Mouse (Mus musculus) thymus, postnatal 36 days (tissue): ENCODE measurements around the gene Naa16.

ENCODE experiments used
- DNase-seq, 2 experiments: peaks; one replicate each; pipeline ENCODE4 v3.0.0; 2022; ENCODE audit warnings: mixed read lengths in 2 of 2

The Naa16 gene

GRCm38 (mm10) chr14:79390265-79390926, at the start of gene Naa16:
Gene Naa16, minus strand, starts transcription at chr14:79390778.
- peak; percentile 93 to 95 for DNase-seq

GRCm38 (mm10) chr14:79434068-79434467, 43.5 kb upstream of the Naa16 start:
- no peak for DNase-seq

GRCm38 (mm10) chr14:79426730-79427365, 36.3 kb upstream of the Naa16 start:
- DNase-seq: peak; percentile 8 to 25

GRCm38 (mm10) chr14:79425979-79426729, 35.6 kb upstream of the Naa16 start, which contains the start of gene Kbtbd7:
Gene Kbtbd7, plus strand, starts transcription at chr14:79426511.
- DNase-seq: peak; percentile 91 to 96

- no peak for DNase-seq
Measured at GRCm38 (mm10) chr14:79420083-79420685, 29.6 kb upstream of the Naa16 start.

- DNase-seq: no peak
Measured at GRCm38 (mm10) chr14:79413121-79413520, 22.5 kb upstream of the Naa16 start.

GRCm38 (mm10) chr14:79410662-79411061, 20.1 kb upstream of the Naa16 start:
- no peak for DNase-seq

- DNase-seq: no peak
Measured at GRCm38 (mm10) chr14:79409278-79409830, 18.8 kb upstream of the Naa16 start.

GRCm38 (mm10) chr14:79407641-79408040, 17.1 kb upstream of the Naa16 start:
- no peak for DNase-seq

- DNase-seq: peak; percentile 59 to 61
Measured at GRCm38 (mm10) chr14:79397321-79398122, 6.9 kb upstream of the Naa16 start, which contains the start of gene Mtrf1. Gene Mtrf1, plus strand, starts transcription at chr14:79397772.

- DNase-seq: peak; percentile 13 to 36
Measured at GRCm38 (mm10) chr14:79394564-79394963, 4.0 kb upstream of the Naa16 start.

GRCm38 (mm10) chr14:79393289-79393688, 2.7 kb upstream of the Naa16 start:
- no peak for DNase-seq

GRCm38 (mm10) chr14:79389438-79390264, 927 bp downstream of the Naa16 start:
- DNase-seq: no peak

- no peak for DNase-seq
Measured at GRCm38 (mm10) chr14:79388304-79388703, 2.3 kb downstream of the Naa16 start.

- DNase-seq: no peak
Measured at GRCm38 (mm10) chr14:79383120-79383519, 7.5 kb downstream of the Naa16 start.

- DNase-seq: no peak
Measured at GRCm38 (mm10) chr14:79377041-79377440, 13.5 kb downstream of the Naa16 start.

GRCm38 (mm10) chr14:79358055-79358454, 32.5 kb downstream of the Naa16 start:
- no peak for DNase-seq

- DNase-seq: no peak
Measured at GRCm38 (mm10) chr14:79346384-79346783, 44.2 kb downstream of the Naa16 start.

GRCm38 (mm10) chr14:79335613-79336012, 55.0 kb downstream of the Naa16 start:
- no peak for DNase-seq

- DNase-seq: no peak
Measured at GRCm38 (mm10) chr14:79331936-79332335, 58.6 kb downstream of the Naa16 start.
